Mouse (Mus musculus): ENCODE measurements around the gene Glra1.

The Glra1 gene

DNA sequence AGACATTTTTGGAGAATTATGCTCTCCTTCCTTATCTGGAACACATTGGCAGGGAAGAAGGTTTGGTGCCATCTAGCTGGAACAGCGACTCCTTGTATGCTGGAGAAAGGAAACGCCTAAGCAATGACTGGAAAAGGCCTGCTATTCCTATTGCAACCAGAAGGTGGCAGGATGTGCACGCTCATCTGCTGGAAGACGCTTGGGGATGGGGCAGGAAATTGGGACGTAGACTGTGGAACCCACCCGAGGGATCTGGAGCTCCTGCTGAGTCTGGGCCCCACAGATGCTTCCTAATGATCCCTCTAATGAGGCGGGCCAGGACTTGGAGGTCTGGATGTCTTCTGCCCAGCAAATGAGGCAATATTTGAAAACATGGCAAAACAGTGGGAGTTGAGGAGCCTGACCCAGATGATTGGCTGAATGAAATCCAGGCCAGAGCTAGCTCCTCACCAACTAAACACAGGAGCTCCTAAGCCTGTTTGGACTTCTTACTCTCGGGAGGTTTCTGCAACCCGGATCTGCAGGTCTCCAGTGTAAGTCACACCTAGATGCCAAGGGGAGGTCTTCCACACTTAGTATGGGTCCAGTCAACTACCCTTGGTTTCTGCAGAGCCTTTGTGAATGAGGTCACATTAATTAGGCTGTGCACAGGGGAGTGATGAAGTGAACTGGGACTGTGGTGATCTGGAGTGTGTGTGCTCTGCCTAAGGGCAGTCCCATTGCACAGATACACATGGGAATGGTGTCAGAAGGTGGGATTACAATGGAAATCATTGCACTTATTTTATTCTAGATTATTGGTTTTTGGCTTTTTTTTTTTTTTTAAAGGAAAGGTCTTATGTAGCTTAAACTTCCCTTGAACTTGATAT is 89.0 kb downstream of the Glra1 start:
- DNase-seq (ENCODE audit: low read depth, low spot score) = peak; percentile 88

GRCm38 (mm10) chr11:55517666-55518065 is 90.3 kb downstream of the Glra1 start:
- DNase-seq (ENCODE audit: low read depth, low spot score) = no peak

DNA sequence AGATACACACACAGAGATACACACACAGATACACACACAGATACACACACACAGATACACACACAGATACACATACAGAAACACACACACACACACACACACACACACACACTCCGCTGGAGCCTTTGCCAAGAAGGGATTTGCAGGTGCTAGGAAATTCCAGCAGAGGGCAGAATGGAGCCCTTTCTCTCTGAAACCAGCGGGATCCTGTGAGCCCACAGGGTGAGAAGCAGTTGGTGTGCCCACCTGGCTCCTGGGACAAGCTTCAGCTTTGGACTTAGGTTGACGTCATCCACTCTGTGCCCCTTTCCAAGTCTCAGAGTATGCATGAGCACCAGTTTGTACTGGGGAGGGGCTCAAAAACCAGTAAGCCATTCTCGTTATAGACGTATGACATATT is 96.6 kb downstream of the Glra1 start:
- peak; percentile 45 for DNase-seq (ENCODE audit: low read depth, low spot score)

DNA sequence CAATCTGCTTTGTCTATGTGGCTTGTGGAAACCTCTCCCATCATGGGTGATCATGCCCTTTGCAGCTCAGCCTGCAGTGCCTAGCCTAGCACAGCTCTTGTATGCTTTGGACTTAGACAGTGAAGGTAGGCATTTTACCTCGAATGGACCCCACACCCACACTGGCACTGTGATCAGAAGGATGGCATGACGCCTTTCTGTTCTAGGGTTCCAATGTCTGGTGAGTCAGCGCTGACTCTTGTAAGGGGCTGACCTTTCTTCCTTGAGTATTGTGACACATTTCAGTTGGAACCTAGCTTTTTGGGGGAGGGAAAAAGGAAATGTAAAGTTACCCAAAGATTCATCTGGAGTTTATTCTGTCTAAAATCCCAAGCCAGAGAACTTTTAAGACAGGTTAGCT is 102.5 kb downstream of the Glra1 start:
- no peak for DNase-seq (ENCODE audit: low read depth, low spot score)

DNA sequence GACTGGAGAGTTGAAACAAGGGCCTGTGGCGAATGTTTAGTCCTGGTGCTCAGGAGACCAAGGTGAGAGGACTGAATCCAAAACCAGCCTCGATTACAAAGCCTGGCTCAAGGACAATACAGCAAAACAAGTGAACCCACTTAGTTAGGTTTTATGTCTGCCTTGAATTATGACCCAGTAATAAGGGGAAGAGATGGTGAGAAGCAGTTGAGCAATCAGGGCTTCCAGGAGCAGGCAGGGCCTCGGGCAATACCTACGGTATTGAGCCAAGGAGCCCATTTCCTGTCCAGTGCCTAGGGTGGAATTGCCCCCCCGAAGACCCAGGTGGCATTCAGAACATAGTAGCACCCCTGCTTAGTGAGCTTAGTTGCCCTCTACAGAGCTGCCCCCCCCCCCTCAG is 105.1 kb downstream of the Glra1 start:
- DNase-seq (ENCODE audit: low read depth, low spot score) = no peak

GRCm38 (mm10) chr11:55501955-55502531 is 106.0 kb downstream of the Glra1 start:
- no peak for DNase-seq (ENCODE audit: low read depth, low spot score)

DNA sequence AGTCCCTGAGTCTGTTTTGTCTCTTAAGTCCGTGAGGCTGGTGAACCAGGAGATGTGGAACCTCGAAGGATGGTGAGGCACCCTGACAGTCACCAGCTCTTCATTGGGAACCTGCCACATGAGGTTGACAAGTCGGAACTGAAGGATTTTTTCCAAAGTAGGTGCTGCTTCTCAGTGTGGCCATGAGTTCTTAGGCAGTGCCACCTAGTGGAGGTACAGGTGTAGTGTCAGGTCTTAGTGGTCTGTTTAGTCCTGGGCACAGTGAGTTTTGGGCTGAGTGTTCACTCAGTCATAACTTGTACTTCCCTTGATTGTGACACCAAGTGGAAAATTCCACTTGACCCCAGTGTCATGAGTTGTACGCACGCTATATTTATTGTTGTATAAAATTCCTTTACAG is 110.1 kb downstream of the Glra1 start:
- peak; percentile 86 for DNase-seq (ENCODE audit: low read depth, low spot score)

GRCm38 (mm10) chr11:55496158-55496557 is 111.8 kb downstream of the Glra1 start:
- DNase-seq (ENCODE audit: low read depth, low spot score) = no peak

- peak; percentile 60 for DNase-seq (ENCODE audit: low read depth, low spot score)
These were observed 122.6 kb downstream of the Glra1 start for GRCm38 (mm10) chr11:55485443-55485842.

GRCm38 (mm10) chr11:55473219-55473618 is 134.8 kb downstream of the Glra1 start:
- no peak for DNase-seq (ENCODE audit: low read depth, low spot score)

DNA sequence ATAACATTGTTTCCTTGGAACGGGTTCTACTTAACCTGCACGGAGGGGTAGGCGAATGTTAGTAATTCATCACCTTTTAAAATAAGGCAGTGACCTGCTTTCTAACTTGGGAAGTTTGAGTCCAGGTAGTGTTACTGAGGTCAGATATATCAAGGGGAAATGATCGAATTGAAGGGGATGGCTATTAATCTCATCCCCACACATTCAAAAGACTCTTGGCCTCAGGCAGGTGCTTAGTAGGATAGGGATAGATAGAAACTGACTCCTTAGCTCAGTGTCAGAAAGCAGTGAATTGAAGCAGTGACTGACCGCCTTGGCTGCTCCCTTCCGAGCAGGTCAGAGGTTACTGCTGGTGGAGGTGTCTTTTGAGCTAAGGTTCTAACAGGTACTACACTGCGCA is 136.5 kb downstream of the Glra1 start:
- DNase-seq (ENCODE audit: low read depth, low spot score) = no peak

DNA sequence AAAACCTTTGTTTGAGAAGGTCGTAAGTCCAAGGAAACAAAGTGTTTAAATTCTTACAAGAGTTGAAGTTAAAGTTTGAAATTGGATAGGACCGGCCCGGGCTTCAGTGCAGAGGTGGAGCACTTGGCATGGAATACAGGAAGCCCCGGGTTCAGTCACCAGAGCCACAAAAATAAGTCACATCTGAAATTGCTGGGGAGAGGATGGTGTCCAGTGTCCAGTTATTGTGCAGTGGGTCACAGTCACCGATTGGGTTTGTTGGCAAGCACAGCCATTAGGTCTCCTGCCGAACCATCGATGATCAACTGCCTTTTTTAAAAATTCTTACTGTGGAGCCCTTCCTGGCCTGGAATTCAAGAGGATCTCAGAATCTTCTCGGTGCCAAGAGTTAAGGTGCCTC is 137.2 kb downstream of the Glra1 start:
- DNase-seq (ENCODE audit: low read depth, low spot score) = no peak

GRCm38 (mm10) chr11:55469923-55470691 is 137.9 kb downstream of the Glra1 start:
- peak; percentile 51 for DNase-seq (ENCODE audit: low read depth, low spot score)

- DNase-seq (ENCODE audit: low read depth, low spot score) = peak; percentile 100
These were observed 138.8 kb downstream of the Glra1 start, which contains the start of gene G3bp1 for GRCm38 (mm10) chr11:55469048-55469843. Gene G3bp1, plus strand, starts transcription at chr11:55469685.

- peak; percentile 45 for DNase-seq (ENCODE audit: low read depth, low spot score)
These were observed 139.4 kb downstream of the Glra1 start for GRCm38 (mm10) chr11:55468611-55469047.

GRCm38 (mm10) chr11:55468012-55468411 is 140.0 kb downstream of the Glra1 start:
- peak; percentile 87 for DNase-seq (ENCODE audit: low read depth, low spot score)

- DNase-seq (ENCODE audit: low read depth, low spot score) = no peak
These were observed 142.8 kb downstream of the Glra1 start for GRCm38 (mm10) chr11:55465177-55465576.

- no peak for DNase-seq (ENCODE audit: low read depth, low spot score)
These were observed 143.3 kb downstream of the Glra1 start for GRCm38 (mm10) chr11:55464707-55465106.

Measured in ES-CJ7 (cell line).